Mouse (Mus musculus) central nervous system, embryonic 18 days (tissue): ENCODE data around the gene Gm11634. TPM values are rescaled to one million over a fixed set of nuclear protein-coding genes. Genes with fewer than 3 reads are reported as not detected.

Source experiments
- polyA plus RNA-seq: library from polyadenylated mRNA; depleted of rRNA; stranded (reverse); fragments of >200 nt; gene quantifications from 2 replicates; pipeline ENCODE4 v1.2.3, GENCODE M21; 2012; rRNA removed

Gene Gm11634
- not detected in 2 replicates for polyA plus RNA-seq

GRCm38 (mm10) chr11:101599156-101599555, at the start of gene Gm11634:
Gene Gm11634, minus strand, starts transcription at chr11:101599256.

GRCm38 (mm10) chr11:101626995-101627856, 28.2 kb upstream of the Gm11634 start, which contains the start of gene Rdm1:
Gene Rdm1, plus strand, starts transcription at chr11:101627195.

GRCm38 (mm10) chr11:101582054-101583035, 16.7 kb downstream of the Gm11634 start, which contains the start of gene Tmem106a:
Gene Tmem106a, plus strand, starts transcription at chr11:101582242.

GRCm38 (mm10) chr11:101551751-101552475, 47.1 kb downstream of the Gm11634 start, which contains the start of the genes Brca1 and Nbr1:
Gene Brca1, minus strand, starts transcription at chr11:101551955.
Gene Nbr1, plus strand, starts transcription at chr11:101552149.

Other genes starting within 250 kb of the Gm11634 start
- 0.03 and 0.05 TPM in 2 replicates for gene G6pc, start 231.7 kb downstream of the Gm11634 start, polyA plus RNA-seq
- 49.2 and 49.6 TPM in 2 replicates for gene Aarsd1, start 181.6 kb downstream of the Gm11634 start, polyA plus RNA-seq
- gene Gm27029, start 174.5 kb downstream of the Gm11634 start, polyA plus RNA-seq, result 4.1 and 4.2 TPM in 2 replicates
- gene Rundc1, start 174.2 kb downstream of the Gm11634 start, polyA plus RNA-seq, result 29.8 and 30.1 TPM in 2 replicates
- gene Ptges3l, start 173.9 kb downstream of the Gm11634 start, polyA plus RNA-seq, result 2.3 and 5.0 TPM in 2 replicates
- gene Rpl27, start 157.0 kb downstream of the Gm11634 start, polyA plus RNA-seq, result 841 and 842 TPM in 2 replicates
- gene Ifi35, start 150.8 kb downstream of the Gm11634 start, polyA plus RNA-seq, result 6.2 and 7.4 TPM in 2 replicates
- gene Rnd2, start 134.3 kb downstream of the Gm11634 start, polyA plus RNA-seq, result 118 and 125 TPM in 2 replicates
- gene Vat1, start 133.0 kb downstream of the Gm11634 start, polyA plus RNA-seq, result 162 and 171 TPM in 2 replicates
- gene Brca1, start 47.3 kb downstream of the Gm11634 start, polyA plus RNA-seq, result 2.2 and 2.7 TPM in 2 replicates
- 100 and 103 TPM in 2 replicates for gene Nbr1, start 47.1 kb downstream of the Gm11634 start, polyA plus RNA-seq
- gene Tmem106a, start 17.0 kb downstream of the Gm11634 start, polyA plus RNA-seq, result 3.3 and 3.5 TPM in 2 replicates
- gene Rdm1, start 27.9 kb upstream of the Gm11634 start, polyA plus RNA-seq, result 8.6 and 12.8 TPM in 2 replicates
- 27.0 and 36.2 TPM in 2 replicates for gene Arl4d, start 66.3 kb upstream of the Gm11634 start, polyA plus RNA-seq
- 24.2 and 25.9 TPM in 2 replicates for gene Dhx8, start 133.7 kb upstream of the Gm11634 start, polyA plus RNA-seq
- 16.5 and 21.5 TPM in 2 replicates for gene Etv4, start 186.1 kb upstream of the Gm11634 start, polyA plus RNA-seq